Mouse (Mus musculus): Measurements from ENCODE around the gene Cabin1. TPM values are rescaled to one million over a fixed set of nuclear protein-coding genes. Genes with fewer than 3 reads are reported as not detected.

The Cabin1 gene
- polyA plus RNA-seq, 1 experiment = 32.9 TPM

DNA sequence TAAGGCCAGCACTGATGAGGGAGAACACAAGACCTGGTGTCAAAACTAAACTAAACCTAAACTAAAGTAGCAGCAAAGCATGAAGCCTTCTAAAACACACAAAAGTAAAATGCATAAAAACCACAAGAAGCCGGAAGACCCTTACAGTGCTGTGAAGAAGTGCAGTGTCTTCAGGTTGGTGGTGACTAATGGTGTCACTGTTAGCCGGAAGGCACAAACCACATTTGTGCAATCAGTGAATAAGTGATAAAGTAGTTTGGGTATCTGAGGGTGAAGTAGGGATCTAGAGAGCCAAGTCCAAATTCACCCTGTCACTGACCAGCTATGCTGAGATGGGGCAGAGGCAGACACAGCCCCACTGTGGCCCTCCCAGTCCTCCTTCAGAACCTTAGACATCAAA is 61.6 kb downstream of the Cabin1 start:
- DNase-seq (ENCODE audit: low spot score) = no peak

- no peak for DNase-seq (ENCODE audit: low spot score)
Observed at GRCm38 (mm10) chr10:75701280-75701679, 62.9 kb downstream of the Cabin1 start.

DNA sequence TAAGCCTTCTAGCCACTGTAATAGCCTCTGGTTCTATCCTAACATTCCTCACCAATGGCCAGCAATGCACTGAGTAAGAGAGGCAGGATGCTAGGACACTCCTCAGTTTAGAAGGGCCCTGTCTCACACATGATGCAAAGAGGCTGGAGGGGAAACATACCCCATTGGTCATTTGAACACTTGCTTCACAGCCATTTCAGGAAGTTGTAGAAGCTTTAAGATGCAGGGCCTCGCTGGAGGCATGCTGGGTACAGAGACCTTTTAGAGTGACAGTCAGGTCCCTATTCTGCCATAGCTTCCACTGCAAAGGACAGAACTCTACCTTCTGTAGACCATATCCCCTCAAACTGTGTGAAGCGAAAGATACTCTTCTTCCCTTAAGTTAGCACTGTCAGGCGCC is 66.4 kb downstream of the Cabin1 start:
- no peak for DNase-seq (ENCODE audit: low spot score)

- no peak for DNase-seq (ENCODE audit: low spot score)
Observed at GRCm38 (mm10) chr10:75696597-75697355, 67.4 kb downstream of the Cabin1 start.

DNA sequence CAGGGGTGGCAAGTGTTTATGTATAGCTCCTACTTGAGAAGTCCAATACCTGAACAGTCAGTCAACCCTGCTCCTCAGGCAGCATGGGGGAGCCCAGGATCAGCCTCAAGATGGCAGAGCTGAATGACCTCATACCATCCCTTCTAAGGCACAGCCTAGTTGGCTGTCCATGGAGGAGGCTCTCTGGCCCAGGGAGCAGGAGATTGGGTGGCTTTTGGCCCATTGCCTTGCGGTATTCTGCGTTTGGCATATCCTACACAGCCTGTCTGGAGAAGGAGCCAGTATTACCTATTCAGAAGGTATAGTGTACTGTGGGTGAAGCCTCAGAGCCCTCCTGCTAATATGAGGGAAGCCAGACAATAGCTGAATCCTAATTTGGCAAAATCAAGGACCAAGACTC is 68.6 kb downstream of the Cabin1 start:
- no peak for DNase-seq (ENCODE audit: low spot score)

DNA sequence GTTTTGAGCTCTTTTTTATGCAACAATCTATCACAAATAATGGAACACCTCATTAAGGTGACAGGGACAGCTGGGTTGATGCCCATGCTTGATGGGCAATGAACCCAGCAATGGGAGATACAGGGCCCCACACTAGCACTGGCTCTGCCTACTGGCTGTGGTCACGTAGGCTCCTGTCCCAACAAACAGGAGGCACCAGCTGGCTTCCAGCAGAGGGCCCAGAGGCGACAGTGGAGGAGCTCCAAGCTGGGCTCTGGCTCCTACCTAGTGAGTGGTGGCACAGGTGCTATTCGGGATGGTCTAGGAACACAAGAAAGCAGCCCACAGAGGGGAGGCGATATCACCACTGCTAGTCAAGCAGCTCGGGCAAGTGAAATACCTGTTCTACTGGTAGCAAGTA is 69.1 kb downstream of the Cabin1 start:
- DNase-seq (ENCODE audit: low spot score) = no peak

DNA sequence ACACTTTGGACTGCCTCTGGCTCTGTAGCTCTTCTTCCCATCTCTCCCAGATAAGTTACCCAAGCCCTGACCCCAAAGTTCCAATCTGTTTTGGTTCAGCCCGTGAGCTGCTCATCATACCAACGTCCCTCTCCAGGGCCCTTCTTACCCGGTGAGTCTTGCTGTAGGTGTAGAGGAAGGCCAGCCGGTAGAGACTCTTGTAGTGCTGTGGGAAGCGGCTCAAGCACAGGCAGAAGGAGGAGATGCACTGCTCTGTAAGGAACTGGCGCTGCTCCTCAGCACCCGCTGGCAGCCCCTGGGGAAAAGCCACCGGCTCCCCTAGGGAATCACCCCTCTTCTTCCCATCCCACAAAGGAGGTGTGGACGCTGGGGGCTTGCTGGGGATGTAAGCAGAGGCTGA is 69.6 kb downstream of the Cabin1 start:
- no peak for DNase-seq (ENCODE audit: low spot score)

GRCm38 (mm10) chr10:75693451-75694233 is 70.5 kb downstream of the Cabin1 start:
- DNase-seq (ENCODE audit: low spot score) = no peak

DNA sequence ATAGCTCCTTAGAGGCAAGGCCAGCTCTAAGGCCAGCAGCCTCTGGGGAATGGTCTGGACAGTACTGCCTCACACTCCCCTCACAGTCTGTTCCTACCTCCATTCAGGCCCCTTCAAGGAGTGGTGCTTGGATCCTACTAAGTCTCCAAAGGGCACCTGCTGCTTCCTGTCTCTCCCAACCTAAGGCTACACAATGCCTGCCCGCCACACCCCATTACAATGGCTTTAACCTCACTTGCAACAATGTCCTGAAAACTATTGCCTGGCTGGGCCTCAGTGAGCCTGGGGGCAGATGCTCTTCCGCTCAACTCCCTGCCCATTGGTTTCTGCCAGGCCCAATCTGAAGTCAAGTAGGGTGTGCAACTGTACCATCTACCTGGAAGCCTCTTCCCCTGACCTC is 75.5 kb downstream of the Cabin1 start:
- DNase-seq (ENCODE audit: low spot score) = no peak

DNA sequence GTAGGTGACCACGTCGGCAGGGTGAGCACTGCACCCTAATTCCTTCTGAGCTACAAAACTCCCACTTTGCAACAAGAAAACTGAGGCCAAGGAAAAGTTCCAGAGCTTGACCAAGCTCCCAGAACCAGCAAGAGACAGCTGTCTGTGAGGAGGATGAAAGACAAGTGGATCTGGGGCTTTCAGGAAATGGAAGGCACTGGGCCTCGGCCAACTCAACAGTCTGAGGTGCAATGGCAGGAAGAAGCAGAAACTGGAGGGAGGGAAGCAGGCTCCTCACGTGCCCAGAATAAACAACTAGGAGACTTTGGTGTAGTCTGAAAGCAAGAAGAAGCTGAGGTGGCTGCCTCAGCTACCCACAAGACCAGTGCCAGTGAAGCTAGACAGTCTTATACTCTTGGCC is 77.4 kb downstream of the Cabin1 start:
- DNase-seq (ENCODE audit: low spot score) = no peak

GRCm38 (mm10) chr10:75684035-75685004 is 79.8 kb downstream of the Cabin1 start:
- no peak for DNase-seq (ENCODE audit: low spot score)

- DNase-seq (ENCODE audit: low spot score) = no peak
Observed at GRCm38 (mm10) chr10:75680574-75681001, 83.6 kb downstream of the Cabin1 start.

DNA sequence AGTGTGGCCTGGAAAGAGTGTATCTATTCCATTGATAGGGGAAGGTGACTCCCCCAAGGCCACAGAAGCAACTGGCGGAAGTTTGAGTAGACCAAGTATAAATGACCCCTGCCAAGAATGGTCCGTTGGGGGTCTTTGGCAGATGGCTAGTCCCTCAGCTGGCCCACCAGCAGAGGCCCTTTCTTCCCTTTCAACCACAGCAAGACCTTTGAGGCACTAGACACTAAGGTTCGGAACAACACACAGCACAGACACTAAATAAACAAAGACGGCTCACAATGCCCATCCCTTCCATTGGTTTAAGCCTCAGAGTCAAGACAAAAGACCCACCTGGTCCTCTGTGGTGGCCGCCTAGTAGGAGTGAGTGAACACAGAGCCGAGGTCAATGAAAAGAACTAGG is 84.9 kb downstream of the Cabin1 start:
- DNase-seq (ENCODE audit: low spot score) = no peak

DNA sequence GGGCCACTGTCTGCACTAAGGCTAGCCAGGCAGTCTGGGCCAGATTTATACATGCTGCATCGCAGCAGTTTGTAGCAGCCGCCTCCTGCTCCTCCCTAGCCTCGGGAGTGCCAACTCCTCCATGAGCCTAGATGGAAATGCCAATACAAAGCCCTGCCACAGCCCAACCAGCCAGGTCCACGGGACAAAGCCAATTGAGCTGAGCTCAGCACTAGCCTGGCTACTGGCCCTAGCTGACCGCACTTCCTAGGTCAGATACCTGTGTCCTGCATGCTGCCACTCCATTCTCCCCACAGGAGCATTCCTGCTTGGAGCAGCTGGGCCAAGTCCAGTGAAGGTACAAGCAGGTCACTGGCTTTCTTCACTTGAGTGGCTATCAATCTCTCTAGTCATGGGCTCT is 86.2 kb downstream of the Cabin1 start:
- no peak for DNase-seq (ENCODE audit: low spot score)

- no peak for DNase-seq (ENCODE audit: low spot score)
Observed at GRCm38 (mm10) chr10:75677571-75677970, 86.6 kb downstream of the Cabin1 start.

DNA sequence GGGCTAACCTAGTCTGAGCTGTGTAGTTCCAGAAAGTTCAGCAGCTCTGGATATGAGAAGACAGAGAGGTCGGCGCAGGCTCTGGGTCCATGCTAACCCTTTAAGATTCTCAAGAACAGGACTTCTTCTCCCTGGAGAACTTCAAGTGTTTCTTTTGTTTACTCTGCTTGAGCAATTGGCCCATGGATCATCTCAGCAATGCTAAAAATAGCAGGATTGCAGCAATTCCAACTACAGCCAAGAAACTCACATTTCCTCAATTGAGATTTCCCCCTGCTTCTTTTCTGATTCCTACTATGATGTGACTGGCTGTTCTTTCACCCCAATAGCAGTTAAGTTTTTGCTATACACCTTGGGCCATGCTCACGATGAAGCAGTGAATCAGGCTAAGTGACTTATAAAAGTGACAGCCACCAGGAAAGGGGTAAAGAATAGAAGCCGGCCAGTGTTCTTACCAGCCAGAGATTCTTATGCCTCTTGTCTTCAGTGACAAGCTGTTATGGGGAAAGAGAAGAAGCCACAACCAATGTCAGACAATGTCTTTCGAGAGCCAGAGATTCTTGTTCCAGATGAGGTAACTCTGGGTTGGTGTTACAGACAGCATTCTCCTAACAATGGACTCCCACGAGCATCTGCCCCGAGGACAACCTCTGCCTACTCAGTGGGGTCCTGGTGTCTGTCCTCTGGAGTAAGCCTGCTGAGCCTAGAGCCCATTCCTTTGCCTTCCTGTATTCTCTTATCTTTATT is 87.1 kb downstream of the Cabin1 start:
- DNase-seq (ENCODE audit: low spot score) = no peak

- DNase-seq (ENCODE audit: low spot score) = no peak
Observed at GRCm38 (mm10) chr10:75676286-75676685, 87.9 kb downstream of the Cabin1 start.

DNA sequence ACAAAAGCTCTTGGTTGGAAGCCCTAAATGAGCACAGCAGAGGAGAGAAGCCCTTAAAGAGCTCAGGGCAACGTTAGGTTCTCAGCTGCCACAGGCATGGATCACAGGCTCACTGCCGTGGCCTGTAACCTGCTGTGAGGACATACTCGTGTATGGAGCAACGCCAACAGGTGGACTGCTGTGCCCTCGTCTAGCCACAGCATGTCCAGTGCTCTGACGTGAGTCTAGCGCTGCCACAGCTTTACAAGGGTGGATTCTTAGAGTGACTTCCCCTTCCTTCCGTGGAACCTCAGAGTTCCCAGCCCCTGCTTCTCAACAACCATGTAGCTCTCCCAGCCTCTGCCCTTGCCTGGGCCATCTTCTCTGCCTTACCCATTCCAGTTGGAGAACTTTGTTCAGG is 88.5 kb downstream of the Cabin1 start:
- no peak for DNase-seq (ENCODE audit: low spot score)

DNA sequence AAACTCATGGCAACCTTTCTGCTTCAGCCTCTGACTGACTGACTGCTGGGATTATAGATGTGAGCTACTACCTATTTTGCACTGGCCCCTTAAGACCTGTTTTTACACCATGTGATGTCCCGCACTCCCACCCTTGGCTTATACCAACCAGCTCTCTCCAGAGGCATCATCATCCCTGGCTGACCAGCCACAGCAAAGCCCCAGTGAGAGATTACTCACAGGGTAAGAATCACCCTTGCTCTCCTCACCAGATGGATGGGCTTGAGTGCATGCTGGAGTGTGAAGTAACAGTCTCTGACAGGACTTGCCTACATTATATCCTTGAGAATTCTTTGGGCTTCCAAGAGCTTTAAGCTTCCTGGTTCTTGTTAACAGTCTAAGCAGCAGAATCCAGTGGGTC is 94.2 kb downstream of the Cabin1 start:
- no peak for DNase-seq (ENCODE audit: low spot score)

DNA sequence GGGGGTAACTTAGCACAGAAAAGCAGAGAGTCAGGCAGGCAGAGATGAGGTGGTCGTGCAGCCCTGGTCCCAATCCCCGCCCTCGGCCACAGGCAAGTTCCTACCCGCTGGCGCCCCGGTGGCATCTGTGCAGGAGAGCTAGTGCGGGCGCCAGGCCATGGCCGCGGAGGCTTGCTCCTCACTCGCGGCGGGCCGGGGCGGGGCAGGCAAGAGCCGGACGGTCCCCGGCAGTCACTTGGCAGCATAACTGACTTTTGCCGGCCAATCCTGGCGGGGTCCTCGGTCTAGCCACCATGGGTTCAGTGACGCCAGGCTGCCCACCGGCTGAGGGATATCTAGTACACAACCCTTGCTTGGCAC is 96.2 kb downstream of the Cabin1 start:
- DNase-seq (ENCODE audit: low spot score) = no peak

- DNase-seq (ENCODE audit: low spot score) = peak; percentile 72
Observed at GRCm38 (mm10) chr10:75667115-75667910, 96.8 kb downstream of the Cabin1 start.

Measured in urinary bladder, adult 2 months (tissue).